Mouse (Mus musculus) erythroblast, embryonic 14.5 days (primary cell): ENCODE results near the gene Pon1.

Source experiments
- GATA1 ChIP-seq: IDR thresholded peaks from 2 replicates; pipeline ENCODE4 v1.6.1; 2012; ENCODE audit warnings: low read length, inconsistent platforms, mixed read lengths
- TAL1 ChIP-seq: IDR thresholded peaks from 3 replicates; pipeline ENCODE4 v1.6.1; 2012; ENCODE audit warnings: low read length, inconsistent platforms, mixed read lengths

GRCm38 (mm10) chr6:5237510-5237909, 43.8 kb upstream of the Pon1 start:
- TF ChIP-seq GATA1 (no peak), TAL1 (no peak)
